Mouse (Mus musculus) limb, embryonic 14.5 days (tissue): Measurements from ENCODE around the gene Sox5. TPM values are rescaled to one million over a fixed set of nuclear protein-coding genes. Genes with fewer than 3 reads are reported as not detected.

Experiments
- ATAC-seq: fragments of 200-750 bp; cut with Nextera tagmentation; 2 replicates; pipeline ENCODE4 v1.8.0; 2017; ENCODE audit warnings: low read depth, moderate number of reproducible peaks, moderate TSS enrichment; ENCODE audit not compliant: low FRiP score
- DNase-seq: peaks from one replicate; pipeline ENCODE4 v3.0.0-alpha.2; 2015; ENCODE audit warnings: low spot score
- H3K27ac ChIP-seq: fragments of 300-500 bp; sonication (generic); replicated peaks from 2 replicates; pipeline ENCODE4 v1.5.1; 2014; ENCODE audit warnings: low read depth, mild to moderate bottlenecking, low read length, moderate library complexity, mixed read lengths
- H3K27me3 ChIP-seq: fragments of 300-500 bp; sonication (generic); 2 replicates; pipeline ENCODE4 v1.6.1; 2014; ENCODE audit warnings: low read length, mixed read lengths; ENCODE audit not compliant: control insufficient read depth, insufficient read depth
- H3K36me3 ChIP-seq: fragments of 300-500 bp; sonication (generic); 2 replicates; pipeline ENCODE4 v1.6.1; 2014; ENCODE audit warnings: mild to moderate bottlenecking, low read length, moderate library complexity, mixed read lengths; ENCODE audit not compliant: control insufficient read depth, insufficient read depth
- H3K4me1 ChIP-seq: fragments of 300-500 bp; sonication (generic); 2 replicates; pipeline ENCODE4 v1.6.1; 2014; ENCODE audit warnings: antibody characterized with exemption, low read length, mixed read lengths; ENCODE audit not compliant: control insufficient read depth, insufficient read depth
- H3K4me2 ChIP-seq: fragments of 300-500 bp; sonication (generic); replicated peaks from 2 replicates; pipeline ENCODE4 v1.6.1; 2014; ENCODE audit warnings: low read depth, mild to moderate bottlenecking, low read length, moderate library complexity; ENCODE audit not compliant: severe bottlenecking
- H3K4me3 ChIP-seq: fragments of 300-500 bp; sonication (generic); replicated peaks from 2 replicates; pipeline ENCODE4 v1.5.1; 2014; ENCODE audit warnings: low read length
- H3K9ac ChIP-seq: fragments of 300-500 bp; sonication (generic); 2 replicates; pipeline ENCODE4 v1.6.1; 2014; ENCODE audit warnings: mild to moderate bottlenecking, low read depth, low read length, moderate library complexity; ENCODE audit not compliant: severe bottlenecking
- H3K9me3 ChIP-seq: fragments of 300-500 bp; sonication (generic); 2 replicates; pipeline ENCODE4 v1.6.1; 2016; ENCODE audit warnings: low read length; ENCODE audit not compliant: control insufficient read depth
- POLR2A ChIP-seq: fragments of 200-500 bp; IDR thresholded peaks from 2 replicates; pipeline ENCODE4 v1.8.0; 2012; ENCODE audit warnings: inconsistent platforms, mild to moderate bottlenecking, moderate library complexity, borderline replicate concordance; ENCODE audit not compliant: insufficient read depth, insufficient read length; ENCODE audit errors: extremely low read depth
- WGBS: fragments of 180-500 bp; shearing (Covaris S2); extraction: QIAGEN DNeasy Blood & Tissue Kit; methylation state at CpG from one replicate; pipeline ENCODE4 v1.1.7; 2014; 5-methylcytosine and 5-hydroxymethylcytosine counted together
- polyA plus RNA-seq, 2 experiments: library from polyadenylated mRNA; depleted of rRNA in 1 of 2; stranded (reverse) in 1 of 2; unstranded in 1 of 2; fragments of >200 nt; fragmentation: Nextera tagmentation in 1 of 2; extraction: Ambion mirVana in 1 of 2; gene quantifications; 2 replicates each; pipeline versions ENCODE4 v1.2.1 to v1.2.3; 2012 to 2014

The Sox5 gene
- polyA plus RNA-seq, 2 experiments = 20.6 to 32.8 TPM

GRCm38 (mm10) chr6:144453147-144453546, 328.6 kb downstream of the Sox5 start:
- Histone ChIP-seq H3K9ac (no peak overlapping the region), H3K27ac (no peak overlapping the region), H3K9me3 (no peaks in the 10 kb centered on the region), H3K4me3 (no peak overlapping the region), H3K4me1 (no peaks in the 10 kb centered on the region), H3K27me3 (no peaks in the 10 kb centered on the region), H3K4me2 (no peak overlapping the region), H3K36me3 (no peaks in the 10 kb centered on the region)
- TF ChIP-seq POLR2A = no peak
- 9% methylated on average over 1 of the region's 1 CpGs for WGBS
- no peak for ATAC-seq
- no peak for DNase-seq

GRCm38 (mm10) chr6:144452200-144452977, 329.4 kb downstream of the Sox5 start:
- DNase-seq = no peak
- 82% methylated on average over 11 of the region's 11 CpGs for WGBS

GRCm38 (mm10) chr6:144451631-144452030, 330.1 kb downstream of the Sox5 start:
- H3K4me1 ChIP-seq = no peaks in the 10 kb centered on the region
- H3K27me3 ChIP-seq = no peaks in the 10 kb centered on the region
- H3K9me3 ChIP-seq = no peaks in the 10 kb centered on the region
- no peak overlapping the region for H3K4me2 ChIP-seq
- DNase-seq (no peak), ATAC-seq (no peak)
- H3K4me3 ChIP-seq = no peak overlapping the region
- H3K36me3 ChIP-seq = no peaks in the 10 kb centered on the region
- no peak overlapping the region for H3K9ac ChIP-seq
- no peak overlapping the region for H3K27ac ChIP-seq
- 88% methylated on average over 4 of the region's 4 CpGs for WGBS
- TF ChIP-seq POLR2A = no peak

More at GRCm38 (mm10) chr6:144452200-144452977, 329.4 kb downstream of the Sox5 start:
- H3K4me1 ChIP-seq = no peaks in the 10 kb centered on the region
- no peak overlapping the region for H3K4me2 ChIP-seq
- TF ChIP-seq POLR2A = no peak
- H3K9me3 ChIP-seq = no peaks in the 10 kb centered on the region
- H3K36me3 ChIP-seq = no peaks in the 10 kb centered on the region
- H3K9ac ChIP-seq = no peak overlapping the region
- ATAC-seq = no peak
- H3K4me3 ChIP-seq = no peak overlapping the region
- no peaks in the 10 kb centered on the region for H3K27me3 ChIP-seq
- no peak overlapping the region for H3K27ac ChIP-seq

GRCm38 (mm10) chr6:144445761-144446373, 335.9 kb downstream of the Sox5 start:
- 50% methylated on average over 8 of the region's 8 CpGs for WGBS
- no peak overlapping the region for H3K27ac ChIP-seq
- no peaks in the 10 kb centered on the region for H3K9me3 ChIP-seq
- H3K4me3 ChIP-seq = no peak overlapping the region
- H3K27me3 ChIP-seq = no peaks in the 10 kb centered on the region
- DNase-seq (no peak), ATAC-seq (no peak)
- H3K36me3 ChIP-seq = no peaks in the 10 kb centered on the region
- TF ChIP-seq POLR2A = no peak
- H3K4me2 ChIP-seq = no peak overlapping the region
- H3K9ac ChIP-seq = no peak overlapping the region
- H3K4me1 ChIP-seq = no peaks in the 10 kb centered on the region

- Histone ChIP-seq H3K4me3 (no peak overlapping the region), H3K4me1 (no peaks in the 10 kb centered on the region), H3K9me3 (no peaks in the 10 kb centered on the region), H3K27ac (no peak overlapping the region), H3K9ac (no peak overlapping the region), H3K36me3 (no peaks in the 10 kb centered on the region), H3K4me2 (no peak overlapping the region), H3K27me3 (no peaks in the 10 kb centered on the region)
- DNase-seq = no peak
- WGBS = 78% methylated on average over 5 of the region's 5 CpGs
- no peak for TF ChIP-seq POLR2A
- ATAC-seq = no peak
These were observed 337.4 kb downstream of the Sox5 start for GRCm38 (mm10) chr6:144444367-144444766.
